Mouse (Mus musculus) testis, adult 2 months (tissue): Measurements from ENCODE around the gene Akap2. TPM values are rescaled to one million over a fixed set of nuclear protein-coding genes. Genes with fewer than 3 reads are reported as not detected.

Experiments
- H3K27ac ChIP-seq: fragments of 200-500 bp; 2 replicates; pipeline ENCODE4 v1.5.1; 2012; ENCODE audit warnings: low read depth, low read length; ENCODE audit not compliant: control insufficient read depth, insufficient read depth
- H3K27me3 ChIP-seq: fragments of 200-500 bp; 2 replicates; pipeline ENCODE4 v1.6.1; 2012; ENCODE audit warnings: mild to moderate bottlenecking, low read length, moderate library complexity; ENCODE audit not compliant: control insufficient read depth, insufficient read depth
- H3K36me3 ChIP-seq: fragments of 200-500 bp; 2 replicates; pipeline ENCODE4 v1.6.1; 2012; ENCODE audit warnings: mild to moderate bottlenecking, low read length; ENCODE audit not compliant: control insufficient read depth, insufficient read depth
- H3K4me1 ChIP-seq: fragments of 200-500 bp; 2 replicates; pipeline ENCODE4 v1.6.1; 2012; ENCODE audit warnings: low read length; ENCODE audit not compliant: control insufficient read depth, insufficient read depth
- H3K4me3 ChIP-seq: fragments of 200-500 bp; 2 replicates; pipeline ENCODE4 v1.5.1; 2012; ENCODE audit warnings: low read depth, mild to moderate bottlenecking, low read length, moderate library complexity, mixed read lengths; ENCODE audit not compliant: control insufficient read depth
- CTCF ChIP-seq: fragments of 200-500 bp; IDR thresholded peaks from 2 replicates; pipeline ENCODE4 v1.5.1; 2012; ENCODE audit warnings: low read depth, mild to moderate bottlenecking, inconsistent platforms, low read length, moderate library complexity; ENCODE audit not compliant: control insufficient read depth, insufficient read depth, insufficient replicate concordance
- POLR2A ChIP-seq: fragments of 200-500 bp; IDR thresholded peaks from 2 replicates; pipeline ENCODE4 v1.6.1; 2012; ENCODE audit warnings: low read depth, mild to moderate bottlenecking, inconsistent platforms, low read length, moderate library complexity; ENCODE audit not compliant: control insufficient read depth
- polyA plus RNA-seq: library from polyadenylated mRNA; depleted of rRNA; stranded (reverse); fragments of >200 nt; gene quantifications from 2 replicates; pipeline ENCODE4 v1.2.3, GENCODE M21; 2012; rRNA removed

Akap2 gene
- polyA plus RNA-seq, 1 experiment, result 18.1 TPM

- H3K36me3 ChIP-seq, result no peaks in the 10 kb centered on the region
Measured at GRCm38 (mm10) chr4:57924556-57925071, 207.2 kb downstream of the Akap2 start.

GRCm38 (mm10) chr4:57927464-57928205 lies 210.2 kb downstream of the Akap2 start:
- Histone ChIP-seq H3K27me3 (no peaks in the 10 kb centered on the region), H3K36me3 (no peaks in the 10 kb centered on the region), H3K4me1 (no peaks in the 10 kb centered on the region), H3K27ac (no peak overlapping the region), H3K4me3 (no peak overlapping the region)
- TF ChIP-seq POLR2A (no peak), CTCF (no peak)

More at GRCm38 (mm10) chr4:57924556-57925071, 207.2 kb downstream of the Akap2 start:
- Histone ChIP-seq H3K27ac (no peak overlapping the region), H3K4me1 (peaks cover 4% of the 10 kb centered on the region), H3K4me3 (no peak overlapping the region), H3K27me3 (no peaks in the 10 kb centered on the region)
- TF ChIP-seq CTCF (no peak), POLR2A (no peak)

GRCm38 (mm10) chr4:57930559-57931170 lies 213.2 kb downstream of the Akap2 start:
- Histone ChIP-seq H3K36me3 (no peaks in the 10 kb centered on the region), H3K4me3 (no peak overlapping the region), H3K27ac (no peak overlapping the region), H3K4me1 (peaks cover 3% of the 10 kb centered on the region; the same call in 1 of the 2 replicates), H3K27me3 (no peaks in the 10 kb centered on the region)
- no peak for TF ChIP-seq POLR2A

- Histone ChIP-seq H3K4me3 (no peak overlapping the region), H3K27me3 (no peaks in the 10 kb centered on the region), H3K4me1 (peaks cover 3% of the 10 kb centered on the region; the same call in 1 of the 2 replicates), H3K36me3 (no peaks in the 10 kb centered on the region), H3K27ac (no peak overlapping the region)
- TF ChIP-seq POLR2A (no peak), CTCF (no peak)
Measured at GRCm38 (mm10) chr4:57934181-57934580, 216.7 kb downstream of the Akap2 start.

- no peaks in the 10 kb centered on the region for H3K36me3 ChIP-seq
- H3K4me1 ChIP-seq, result peaks cover 3% of the 10 kb centered on the region; the same call in 1 of the 2 replicates
- no peak overlapping the region for H3K27ac ChIP-seq
- H3K4me3 ChIP-seq, result no peak overlapping the region
- TF ChIP-seq POLR2A, result no peak
- no peak for TF ChIP-seq CTCF
- no peaks in the 10 kb centered on the region for H3K27me3 ChIP-seq
Measured at GRCm38 (mm10) chr4:57937292-57937691, 219.8 kb downstream of the Akap2 start.

- no peaks in the 10 kb centered on the region for H3K4me1 ChIP-seq
Measured at GRCm38 (mm10) chr4:57940631-57941030, 223.2 kb downstream of the Akap2 start.

GRCm38 (mm10) chr4:57942892-57943291 lies 225.4 kb downstream of the Akap2 start:
- H3K4me1 ChIP-seq, result no peaks in the 10 kb centered on the region
- TF ChIP-seq POLR2A (no peak), CTCF (no peak)
- H3K36me3 ChIP-seq, result no peaks in the 10 kb centered on the region
- no peaks in the 10 kb centered on the region for H3K27me3 ChIP-seq
- no peak overlapping the region for H3K27ac ChIP-seq
- no peak overlapping the region for H3K4me3 ChIP-seq

More at GRCm38 (mm10) chr4:57940631-57941030, 223.2 kb downstream of the Akap2 start:
- no peak overlapping the region for H3K4me3 ChIP-seq
- no peak for TF ChIP-seq POLR2A
- no peak for TF ChIP-seq CTCF
- H3K27me3 ChIP-seq, result no peaks in the 10 kb centered on the region
- no peak overlapping the region for H3K27ac ChIP-seq
- no peaks in the 10 kb centered on the region for H3K36me3 ChIP-seq

Other genes starting within 250 kb of the Akap2 start
- gene Pakap, start 149.5 kb upstream of the Akap2 start, polyA plus RNA-seq, result 0.96 and 2.1 TPM in 2 replicates
- 0.06 and 0.18 TPM in 2 replicates for gene D630039A03Rik, start 198.6 kb downstream of the Akap2 start, polyA plus RNA-seq
- 19.7 and 22.5 TPM in 2 replicates for gene Txn1, start 238.8 kb downstream of the Akap2 start, polyA plus RNA-seq